Mouse (Mus musculus) NIH3T3 (cell line): ENCODE measurements around the gene Ppm1l.

Experiments
- DNase-seq: peaks from one replicate; pipeline ENCODE4 v3.0.0-alpha.2; 2012; ENCODE audit warnings: low read depth

Gene Ppm1l

DNA sequence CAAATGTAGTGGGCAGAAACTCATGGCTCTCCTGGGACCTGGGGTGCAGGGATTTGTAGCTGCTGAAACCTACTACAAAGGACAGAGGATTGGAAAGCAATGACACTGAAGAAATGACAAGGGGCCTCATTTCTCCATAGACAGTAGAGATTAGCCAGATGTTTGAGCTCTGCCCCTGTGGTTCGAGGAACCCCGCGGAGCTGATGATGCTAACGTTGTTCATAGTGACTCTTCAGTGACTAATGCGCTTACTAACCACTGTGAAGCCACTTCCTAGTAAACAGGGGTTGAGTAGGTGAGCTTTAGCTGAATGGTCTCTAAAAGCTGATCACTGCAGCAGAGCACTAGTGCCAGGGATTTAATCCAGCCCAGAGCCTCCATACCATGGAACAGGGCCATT, 124.1 kb downstream of the Ppm1l start:
- peak; percentile 73 for DNase-seq

DNA sequence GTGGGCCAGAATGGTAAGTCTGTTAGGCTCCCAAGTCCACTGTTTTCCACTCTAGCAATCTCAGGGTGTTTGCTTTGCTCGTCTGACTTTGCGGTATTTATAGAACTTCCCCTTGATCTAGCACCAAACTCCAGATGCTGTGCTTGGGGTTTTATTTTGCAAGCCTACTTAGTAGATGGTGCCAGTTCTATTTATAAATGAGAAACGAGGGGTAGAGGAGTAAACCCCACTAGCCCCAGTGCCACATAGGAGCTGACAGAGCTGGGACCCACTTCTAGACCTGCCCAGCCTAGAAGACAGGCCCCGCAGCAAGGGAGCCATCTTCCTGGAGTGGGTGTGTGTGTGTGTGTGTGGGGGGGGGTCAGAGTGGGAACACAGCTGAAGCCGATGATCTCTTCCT, 130.3 kb downstream of the Ppm1l start:
- DNase-seq: no peak

DNA sequence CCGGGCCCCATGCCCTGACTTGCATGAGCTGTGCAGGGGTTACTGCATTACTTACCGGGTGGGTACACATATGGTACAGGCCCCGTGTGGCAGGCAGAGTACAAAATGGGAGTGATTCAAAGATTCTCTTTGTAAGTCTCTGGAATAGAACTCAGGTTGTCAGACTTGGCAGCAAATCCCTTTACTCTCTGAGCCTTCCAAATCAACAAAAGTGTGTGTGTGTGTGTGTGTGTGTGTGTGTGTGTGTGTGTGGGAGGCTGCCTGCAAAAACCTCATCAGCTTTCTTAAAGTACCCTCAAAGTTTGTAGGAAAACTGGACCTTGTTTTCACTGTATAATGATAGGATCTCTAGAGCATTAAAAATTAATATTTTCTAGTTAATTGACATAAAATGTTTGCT, 132.4 kb downstream of the Ppm1l start:
- DNase-seq: no peak

DNA sequence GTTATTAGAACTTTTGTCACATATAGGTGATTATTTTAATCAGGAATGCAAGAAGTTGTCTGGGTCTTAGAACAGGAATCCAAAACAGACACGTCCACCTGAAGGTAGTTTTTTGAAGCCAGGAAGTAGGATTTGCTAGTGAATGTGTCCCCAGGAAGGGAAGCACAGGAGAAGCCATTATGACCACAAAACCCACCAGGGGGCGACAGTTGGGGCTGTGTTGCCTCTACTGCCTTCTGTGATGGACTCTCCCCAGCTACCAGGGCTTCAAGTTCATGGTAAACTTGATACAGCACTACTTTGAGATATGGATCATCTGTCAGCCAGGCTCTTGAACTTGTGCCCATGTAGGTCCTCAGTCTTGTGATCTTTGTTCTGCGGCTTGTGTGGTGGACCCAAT, 137.7 kb downstream of the Ppm1l start:
- DNase-seq: no peak

DNA sequence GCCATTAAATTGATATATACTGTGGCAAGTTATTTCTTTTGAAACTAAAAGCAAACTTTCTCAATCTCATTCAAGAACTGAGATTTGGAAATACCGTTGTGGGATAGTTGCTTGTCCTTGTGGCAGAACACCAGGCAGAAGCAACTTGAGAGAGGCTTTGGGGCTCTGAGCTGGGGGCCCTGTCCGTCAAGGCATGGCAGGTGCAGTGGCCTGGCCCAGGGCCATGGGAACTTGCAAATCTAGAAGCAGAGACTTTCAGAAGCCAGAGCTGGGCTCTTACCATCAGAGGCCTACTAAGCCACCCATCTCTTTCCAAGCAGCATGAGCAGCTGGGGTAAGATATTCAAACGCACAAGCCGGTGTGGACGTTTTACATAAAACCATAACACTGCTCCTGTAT, 139.4 kb downstream of the Ppm1l start:
- DNase-seq: no peak

DNA sequence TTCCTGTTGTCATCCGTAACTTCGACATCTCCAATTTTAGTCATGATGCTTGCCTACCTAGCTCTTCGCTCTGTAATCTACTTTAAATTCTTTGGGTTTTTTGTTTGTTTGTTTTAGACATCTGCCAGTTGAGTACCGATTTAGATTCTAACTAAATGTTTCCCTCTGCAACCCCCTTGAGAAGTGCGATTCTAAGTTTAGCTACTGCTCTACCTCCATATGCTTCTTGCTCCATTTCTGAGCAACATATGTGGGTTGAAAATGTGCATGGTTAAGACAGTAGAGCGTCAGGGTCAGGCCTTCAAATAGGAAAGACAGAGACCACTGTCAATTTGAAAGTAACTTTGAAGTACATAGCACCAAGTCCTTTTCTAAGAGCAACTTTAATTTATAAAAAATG, 142.1 kb downstream of the Ppm1l start:
- no peak for DNase-seq

DNA sequence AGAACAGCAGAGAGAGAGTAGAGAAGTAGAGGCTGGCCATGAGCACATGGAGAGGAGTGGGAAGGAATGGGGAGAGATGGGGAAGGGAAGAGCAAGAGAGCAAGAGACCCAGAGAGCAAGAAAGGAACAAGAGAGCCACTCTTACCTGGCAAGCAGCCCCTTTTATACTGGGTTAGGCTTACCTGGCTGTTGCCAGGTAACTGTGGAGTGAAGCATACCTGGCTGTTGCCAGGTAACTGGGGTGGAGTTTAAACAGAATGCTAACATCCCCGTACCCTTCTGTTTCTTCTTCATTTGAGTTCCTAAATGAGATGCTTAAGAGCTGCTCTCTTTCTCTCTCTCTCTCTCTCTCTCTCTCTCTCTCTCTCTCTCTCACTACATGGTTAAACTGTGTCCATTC, 145.3 kb downstream of the Ppm1l start:
- DNase-seq: no peak

DNA sequence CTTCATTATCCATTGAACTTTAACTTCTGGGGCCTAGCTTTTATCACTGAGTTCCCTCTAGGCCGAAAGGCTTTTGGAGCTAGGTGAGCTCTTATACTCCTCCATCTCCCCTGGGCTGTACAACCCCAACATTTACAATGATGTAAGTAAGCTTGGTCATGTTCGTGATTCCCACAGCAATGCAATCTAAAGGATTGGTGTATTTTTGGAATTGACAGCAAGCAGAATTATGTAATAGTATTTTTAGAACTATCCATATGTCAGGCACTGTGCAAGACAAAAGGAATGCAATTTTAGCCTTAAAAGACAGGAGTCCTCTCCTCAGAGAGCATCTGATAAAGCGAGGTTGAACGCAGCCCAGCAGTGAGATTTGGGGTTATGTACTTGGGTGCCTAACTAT, 149.1 kb downstream of the Ppm1l start:
- DNase-seq: no peak

DNA sequence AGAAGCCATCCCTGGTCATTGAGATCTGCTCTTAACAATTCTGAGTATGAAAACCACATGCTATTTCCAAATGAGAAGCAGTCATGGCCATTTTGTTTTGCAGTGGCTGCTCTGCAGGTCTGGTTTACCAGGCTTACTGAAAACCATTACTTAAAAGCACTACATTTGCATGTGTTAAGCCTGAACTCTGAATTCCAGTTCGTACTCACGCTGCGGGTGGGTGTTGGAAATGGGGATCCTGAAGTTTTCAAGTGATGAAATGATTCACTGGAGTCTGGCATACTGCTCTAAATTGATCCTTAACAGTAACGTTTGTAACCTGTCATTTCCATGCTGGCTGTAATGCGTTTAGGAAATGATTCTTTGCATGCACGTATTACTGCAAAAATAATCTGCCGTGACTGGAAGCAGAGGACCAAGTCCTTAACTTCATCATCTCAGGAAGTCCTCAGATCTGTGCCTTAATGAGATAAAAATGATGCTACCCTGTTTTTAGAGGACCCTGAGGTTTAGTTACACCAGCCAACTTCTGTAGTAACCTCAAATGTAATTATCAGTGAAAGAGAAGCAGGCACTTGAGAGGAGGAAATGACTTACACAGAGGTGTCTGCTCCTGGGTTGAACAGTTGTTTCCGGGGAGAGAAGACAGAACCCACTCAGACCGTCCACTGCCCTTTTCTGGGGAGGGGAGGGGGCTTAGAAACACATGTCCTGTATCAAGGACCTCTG, 151.8 kb downstream of the Ppm1l start:
- DNase-seq: no peak

DNA sequence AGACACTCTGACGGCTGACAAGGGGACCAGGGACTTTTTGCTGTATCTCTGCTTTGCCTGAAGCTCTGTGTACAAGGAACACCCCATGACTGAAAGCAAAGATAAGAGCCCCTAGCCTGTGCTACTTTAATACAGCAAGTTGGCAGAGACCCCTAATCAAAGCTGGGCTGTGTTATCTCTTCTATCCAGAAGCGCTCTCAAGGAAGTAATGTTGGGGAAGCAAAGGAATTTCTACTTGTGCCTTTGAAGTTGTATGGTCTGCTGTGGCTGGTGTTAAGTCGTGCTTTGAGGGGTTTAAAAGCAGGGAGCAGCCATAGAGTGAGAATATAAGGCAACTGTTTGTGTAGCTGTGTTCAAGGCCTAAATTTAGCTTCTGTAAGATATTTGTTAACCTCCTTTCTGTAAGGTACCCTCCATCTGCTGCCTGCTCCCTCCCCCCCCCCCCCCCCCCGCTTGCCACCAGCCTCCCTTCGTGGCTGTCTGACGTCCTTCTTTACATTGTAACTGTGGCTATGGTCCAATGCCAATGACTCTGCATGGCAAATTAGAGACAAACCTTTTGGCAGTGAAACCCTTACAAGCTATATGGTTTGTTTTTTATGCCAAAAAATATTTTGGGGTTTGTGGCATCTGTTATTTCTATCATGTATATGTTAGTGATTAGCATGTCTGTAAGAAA, 152.9 kb downstream of the Ppm1l start:
- no peak for DNase-seq

DNA sequence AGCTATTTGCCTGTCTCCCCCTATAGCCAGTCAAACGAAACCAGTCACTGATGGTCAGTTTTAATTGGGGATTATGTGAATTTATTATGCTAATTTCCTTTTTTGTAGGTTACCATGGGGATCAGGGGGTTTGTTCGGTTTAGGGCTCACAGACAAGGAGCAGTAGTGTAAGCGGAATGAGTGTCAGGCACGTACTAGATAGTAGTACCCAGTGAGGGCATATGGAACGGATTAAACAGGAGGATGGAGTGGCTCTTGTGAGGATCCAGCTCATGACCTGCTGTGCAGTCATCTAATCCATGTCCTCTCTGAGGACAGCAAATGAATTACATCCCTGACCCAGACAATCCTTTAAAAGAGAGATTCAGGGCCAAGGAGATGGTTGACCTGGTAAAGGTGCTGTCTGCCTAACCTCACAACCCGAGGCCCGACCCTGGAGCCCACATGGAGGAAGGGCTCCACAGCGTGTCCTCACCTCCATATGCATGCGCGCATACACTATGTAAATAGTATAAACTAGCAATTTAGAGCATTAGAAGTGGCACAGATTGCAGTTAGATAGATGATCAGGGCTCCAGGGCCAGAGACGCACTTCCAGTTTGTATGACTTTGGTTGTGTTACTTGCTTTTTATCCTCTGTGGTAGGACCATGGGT, 153.6 kb downstream of the Ppm1l start:
- no peak for DNase-seq

DNA sequence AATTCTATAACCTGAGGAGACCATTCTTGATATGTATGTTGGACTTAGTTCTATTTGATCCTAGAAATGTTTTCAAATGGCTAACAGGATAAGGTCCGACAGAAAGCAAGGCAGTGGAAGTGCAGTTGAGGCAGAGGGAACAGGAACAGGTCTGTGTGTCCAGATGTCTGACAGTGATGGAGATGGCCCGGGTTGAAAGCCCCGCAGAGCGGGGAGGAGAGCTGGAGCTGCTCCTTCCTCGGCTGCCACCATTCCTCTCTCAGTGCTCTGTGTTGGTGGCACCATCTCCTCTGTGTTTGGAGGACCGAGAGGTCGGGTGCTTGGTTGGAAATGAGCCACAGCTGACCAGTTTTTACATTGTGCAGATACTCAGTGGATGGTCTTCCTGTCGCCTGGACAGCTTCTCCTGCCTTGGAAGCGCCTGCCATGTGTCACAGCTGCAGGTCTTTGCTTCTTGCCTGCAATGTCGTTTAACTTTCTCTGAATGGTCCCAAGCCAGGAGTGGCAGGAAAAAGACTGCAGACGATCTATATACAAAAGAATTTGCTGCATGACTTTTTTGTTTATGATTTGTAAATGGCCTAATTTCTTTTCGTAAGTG, 159.3 kb downstream of the Ppm1l start:
- DNase-seq: no peak

DNA sequence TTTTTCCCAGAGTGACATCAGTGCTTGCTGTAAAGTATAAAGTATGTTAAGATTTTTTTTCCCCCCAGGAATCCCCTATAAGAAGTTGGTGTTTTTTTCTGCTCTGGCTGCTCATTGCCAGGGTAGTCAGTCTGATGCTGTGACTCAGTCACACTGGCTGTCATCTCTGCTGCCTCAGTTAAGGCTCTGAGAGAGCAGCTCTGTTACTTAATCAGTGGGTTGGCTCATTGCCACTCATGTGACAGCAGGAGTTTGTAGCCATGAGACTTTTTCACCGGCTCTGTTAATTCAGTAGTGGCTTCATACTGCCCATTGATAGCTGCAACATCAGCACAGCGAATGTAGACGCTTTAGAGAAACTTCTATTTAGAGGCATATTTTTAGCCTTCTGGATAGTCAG, 163.3 kb downstream of the Ppm1l start:
- peak; percentile 69 for DNase-seq

DNA sequence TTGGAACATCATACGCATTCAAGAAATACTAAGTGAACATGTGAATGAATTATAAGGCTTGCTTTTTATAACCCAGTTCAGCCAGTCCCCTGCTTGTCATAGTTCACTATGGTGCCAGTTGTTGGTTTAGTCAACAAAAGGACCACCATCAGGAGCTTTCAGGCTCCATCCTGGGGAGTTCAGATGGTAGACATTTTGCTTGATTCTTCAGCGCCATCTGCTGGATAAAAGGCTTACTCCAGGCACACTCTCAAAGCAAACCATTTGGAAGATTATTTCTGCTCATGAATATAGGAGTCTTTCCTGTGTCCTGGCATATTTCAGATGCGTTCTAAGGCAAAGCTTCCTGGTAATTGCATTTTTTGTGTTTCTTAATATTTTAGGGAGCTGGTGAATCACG, 165.2 kb downstream of the Ppm1l start:
- peak; percentile 89 for DNase-seq

DNA sequence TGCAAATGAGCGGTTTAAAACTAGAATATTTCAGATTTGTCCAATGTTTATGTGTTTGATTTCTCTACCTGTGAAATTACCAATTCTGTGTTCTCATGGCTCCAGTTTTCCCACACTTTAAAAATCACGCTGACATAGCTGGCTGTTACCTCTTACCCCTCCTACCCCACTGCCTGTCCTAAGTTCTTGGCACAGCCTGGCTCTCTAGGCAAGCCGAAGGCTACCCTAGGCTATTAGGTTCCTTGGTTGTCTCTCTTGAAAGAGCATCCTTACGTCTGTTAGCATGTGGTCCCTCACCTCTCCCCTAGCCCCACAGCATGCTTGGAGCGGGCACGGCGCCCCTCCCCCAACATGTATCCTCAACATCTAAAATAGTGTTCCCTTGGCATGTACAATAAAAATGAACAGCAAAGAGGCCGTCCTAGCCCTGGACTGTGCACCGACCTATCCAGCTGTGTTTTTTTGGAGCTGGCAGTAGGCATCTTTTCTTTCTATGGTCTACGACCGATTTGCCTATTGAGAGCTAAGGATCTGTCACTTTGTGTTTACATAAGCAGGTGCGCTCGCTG, 167.4 kb downstream of the Ppm1l start:
- DNase-seq: no peak

DNA sequence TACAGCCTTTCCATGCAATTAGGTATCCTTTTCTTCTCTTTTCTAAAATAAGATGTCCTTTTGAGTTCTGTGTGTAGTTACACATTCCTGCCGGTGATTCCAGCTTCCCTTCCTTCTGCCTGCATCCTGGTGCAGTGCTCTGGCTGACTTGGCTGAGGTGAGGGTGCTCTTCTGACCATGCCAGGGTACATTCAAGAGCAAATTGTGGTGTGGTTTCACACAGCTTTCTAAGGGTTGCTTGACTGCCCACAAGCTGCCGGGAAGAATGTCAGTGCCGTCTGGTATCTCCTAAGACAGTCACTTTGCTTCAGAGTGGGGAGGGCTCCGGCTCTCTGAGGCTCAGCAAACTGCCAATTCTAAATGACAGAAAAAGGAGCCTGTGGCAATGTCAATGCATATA, 167.9 kb downstream of the Ppm1l start:
- no peak for DNase-seq

DNA sequence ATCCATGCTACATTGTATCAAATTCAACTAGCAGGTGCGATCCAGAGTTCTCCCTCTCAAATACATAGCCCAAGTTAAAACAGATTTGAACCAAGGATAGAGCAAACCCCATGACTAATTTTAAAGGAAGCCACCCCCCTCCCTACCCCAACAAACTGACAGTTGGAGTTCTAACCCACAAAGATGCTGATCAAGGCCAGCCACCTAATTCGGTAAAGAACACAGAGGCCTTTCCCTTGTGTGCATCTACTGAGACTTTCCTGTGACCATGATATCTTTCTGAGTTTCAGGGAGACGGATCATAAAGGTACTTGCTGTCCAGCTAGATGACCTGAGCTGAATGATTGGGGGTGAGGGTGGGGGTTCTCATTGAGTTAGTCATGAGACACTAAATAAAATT, 168.7 kb downstream of the Ppm1l start:
- peak; percentile 41 for DNase-seq

DNA sequence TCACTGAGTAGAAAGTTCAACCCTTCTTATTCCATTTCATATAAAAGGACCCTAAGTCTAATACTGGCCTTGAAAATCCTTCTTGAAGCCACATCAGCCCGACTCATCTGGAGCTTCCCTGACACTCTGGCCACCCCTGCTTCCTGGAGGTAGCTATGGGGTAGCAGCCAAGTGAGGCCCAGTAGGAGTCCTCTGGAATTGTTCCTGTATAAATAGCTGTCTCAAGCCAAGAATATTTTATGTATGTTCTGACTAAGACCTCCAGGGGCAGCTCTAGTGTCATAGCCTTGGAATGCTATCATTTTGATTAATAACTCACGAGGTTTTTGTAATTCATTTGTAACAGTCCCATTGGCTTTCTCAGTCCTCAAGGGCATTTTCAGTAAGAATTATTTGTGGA, 169.1 kb downstream of the Ppm1l start:
- DNase-seq: peak; percentile 85

DNA sequence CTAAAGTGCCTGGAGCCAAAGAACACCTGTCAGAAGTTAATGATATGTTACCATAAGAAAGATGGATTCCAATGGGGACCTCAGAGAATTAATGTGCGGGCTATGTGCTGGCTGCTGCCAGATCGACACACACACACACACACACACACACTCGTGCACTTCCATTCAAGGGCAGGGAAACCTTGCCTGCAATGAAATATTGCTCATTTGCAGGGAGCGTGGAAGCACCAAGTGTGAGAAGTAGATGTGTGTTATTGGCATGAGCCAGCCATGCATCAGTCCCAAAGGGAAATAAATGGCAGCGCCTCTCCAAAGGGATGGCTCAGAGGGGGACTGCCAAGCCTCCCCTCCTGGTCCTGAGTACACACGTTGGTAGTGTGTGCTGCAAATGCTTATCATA, 170.8 kb downstream of the Ppm1l start:
- DNase-seq: no peak

DNA sequence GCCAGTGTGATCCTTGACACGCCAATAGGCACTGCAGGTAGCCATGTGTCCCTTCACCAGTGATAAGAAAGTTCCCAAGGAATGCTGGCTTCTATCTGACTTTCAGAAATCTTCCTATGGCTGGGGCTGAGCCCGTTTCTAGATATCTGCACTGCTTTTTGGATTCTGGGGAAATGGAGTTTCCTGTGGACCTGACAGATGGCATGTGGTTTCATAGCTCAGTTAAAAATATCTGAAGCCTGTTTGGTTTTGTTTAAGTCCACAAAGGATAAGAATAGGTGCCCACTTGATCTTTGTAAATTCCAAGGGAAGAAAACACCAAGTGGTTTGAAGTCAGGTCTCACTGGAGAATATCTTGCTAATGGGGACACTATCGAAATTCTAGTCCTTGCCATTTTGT, 173.0 kb downstream of the Ppm1l start:
- no peak for DNase-seq

DNA sequence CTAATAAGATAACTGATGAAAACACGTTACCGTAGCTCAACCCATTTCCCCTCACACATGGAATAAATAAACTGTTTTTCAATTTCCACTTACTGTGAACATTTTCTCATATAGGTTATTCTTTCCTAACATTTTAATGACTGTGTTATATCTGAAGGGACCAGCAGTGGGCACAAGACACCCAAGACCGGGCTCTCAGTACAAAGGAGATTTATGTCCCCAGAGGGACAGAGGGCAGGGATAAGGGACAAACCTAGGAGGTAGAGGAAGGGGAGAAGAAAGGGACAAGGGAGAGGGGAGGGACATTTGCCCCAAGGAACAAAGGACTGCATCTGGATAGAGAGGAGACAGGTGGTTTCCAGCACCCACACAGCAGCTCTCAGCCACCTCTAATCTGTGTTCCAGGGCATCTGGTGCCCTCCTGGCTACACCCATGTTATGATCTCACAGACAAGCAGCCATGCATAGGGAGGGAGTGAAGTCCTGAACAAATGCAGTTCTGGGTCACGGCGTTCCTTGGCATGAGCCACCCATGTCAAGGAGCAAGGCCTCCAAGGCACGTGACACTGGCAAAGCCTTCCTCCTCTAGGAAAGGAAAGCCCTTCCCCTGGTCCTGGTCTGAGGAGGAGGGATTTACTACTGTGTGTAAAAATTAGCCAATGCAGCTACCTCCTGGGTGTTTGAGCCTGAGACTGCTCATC, 174.5 kb downstream of the Ppm1l start:
- DNase-seq: no peak
